Mouse (Mus musculus) E14TG2a.4 (cell line): ENCODE measurements around the gene Cntn3.

ENCODE experiments used
- CTCF ChIP-seq: conservative IDR thresholded peaks from 2 replicates; pipeline ENCODE4 v1.5.1; 2014; ENCODE audit warnings: low read length
- POU5F1 ChIP-seq: IDR thresholded peaks from 2 replicates; pipeline ENCODE4 v1.6.1; 2014; ENCODE audit warnings: low read length, borderline replicate concordance

GRCm38 (mm10) chr6:102388590-102388989 is 184.3 kb downstream of the Cntn3 start:
- TF ChIP-seq CTCF: no peak
- TF ChIP-seq POU5F1: no peak
